Mouse (Mus musculus) liver, embryonic 14.5 days (tissue): ENCODE measurements around the gene Srsf10. TPM values are rescaled to one million over a fixed set of nuclear protein-coding genes. Genes with fewer than 3 reads are reported as not detected.
A peak's percentile ranks its signal among the peaks of the same experiment; 100 is the strongest.

Source experiments
- ATAC-seq: fragments of 200-750 bp; cut with Nextera tagmentation; 2 replicates; pipeline ENCODE4 v1.8.0; 2017; ENCODE audit warnings: moderate number of reproducible peaks, mild to moderate bottlenecking, moderate library complexity; ENCODE audit not compliant: insufficient read depth
- DNase-seq, 3 experiments: peaks; one replicate each; pipeline ENCODE4 v3.0.0-alpha.2; 2012 to 2013; ENCODE audit warnings: low read depth in 3 of 3, low spot score in 3 of 3
- H3K27ac ChIP-seq: fragments of 300-500 bp; sonication (generic); 2 replicates; pipeline ENCODE4 v1.5.1; 2014; ENCODE audit warnings: moderate library complexity, mild to moderate bottlenecking, control low read depth, inconsistent platforms
- H3K27me3 ChIP-seq: fragments of 300-500 bp; sonication (generic); 2 replicates; pipeline ENCODE4 v1.6.1; 2014; ENCODE audit warnings: mild to moderate bottlenecking, low read length, moderate library complexity; ENCODE audit not compliant: control insufficient read depth, insufficient read depth
- H3K36me3 ChIP-seq: fragments of 300-500 bp; sonication (generic); replicated peaks from 2 replicates; pipeline ENCODE4 v1.6.1; 2014; ENCODE audit warnings: low read depth; ENCODE audit not compliant: control insufficient read depth, insufficient read depth
- H3K4me1 ChIP-seq, 2 experiments: fragments of 200-500 bp in 1 of 2; fragments of 300-500 bp in 1 of 2; sonication (generic) in 1 of 2; replicated peaks; 2 replicates each; pipeline ENCODE4 v1.6.1; 2012 to 2014; ENCODE audit warnings: antibody characterized with exemption in 1 of 2, inconsistent platforms in 1 of 2, low read length in 1 of 2; ENCODE audit not compliant: control insufficient read depth in 2 of 2, insufficient read depth in 2 of 2
- H3K4me2 ChIP-seq: fragments of 300-500 bp; sonication (generic); 2 replicates; pipeline ENCODE4 v1.6.1; 2014; ENCODE audit warnings: low read depth, mild to moderate bottlenecking, control low read depth, moderate library complexity
- H3K4me3 ChIP-seq, 2 experiments: fragments of 200-500 bp in 1 of 2; fragments of 300-500 bp in 1 of 2; sonication (generic) in 1 of 2; 2 replicates each; pipeline ENCODE4 v1.5.1; 2012 to 2014; ENCODE audit warnings: low read depth in 2 of 2, low read length in 2 of 2, mild to moderate bottlenecking in 2 of 2, control low read depth in 1 of 2, inconsistent platforms in 1 of 2, moderate library complexity in 1 of 2; ENCODE audit not compliant: insufficient read depth in 1 of 2
- H3K9ac ChIP-seq: fragments of 300-500 bp; sonication (generic); replicated peaks from 2 replicates; pipeline ENCODE4 v1.6.1; 2014; ENCODE audit warnings: mild to moderate bottlenecking, control low read depth, moderate library complexity
- H3K9me3 ChIP-seq: fragments of 300-500 bp; sonication (generic); 2 replicates; pipeline ENCODE4 v1.6.1; 2016; ENCODE audit warnings: low read length, mixed read lengths; ENCODE audit not compliant: control insufficient read depth
- CTCF ChIP-seq: IDR thresholded peaks from 2 replicates; pipeline ENCODE4 v1.5.1; 2016; ENCODE audit warnings: antibody characterized with exemption, low read depth, control low read depth
- EP300 ChIP-seq: IDR thresholded peaks from 2 replicates; pipeline ENCODE4 v1.6.1; 2016; ENCODE audit warnings: antibody characterized with exemption, low read depth
- WGBS: fragments of 180-500 bp; shearing (Covaris S2); extraction: QIAGEN DNeasy Blood & Tissue Kit; methylation state at CpG from one replicate; pipeline ENCODE4 v1.1.7; 2014; ENCODE audit not compliant: insufficient replicate concordance; 5-methylcytosine and 5-hydroxymethylcytosine counted together
- polyA plus RNA-seq, 2 experiments: library from polyadenylated mRNA; depleted of rRNA in 1 of 2; stranded (reverse) in 1 of 2; unstranded in 1 of 2; fragments of >200 nt; fragmentation: Nextera tagmentation in 1 of 2; extraction: Ambion mirVana in 1 of 2; gene quantifications; 2 replicates each; pipeline versions ENCODE4 v1.2.1 to v1.2.3; 2012 to 2014

Gene Srsf10
- polyA plus RNA-seq, 2 experiments = 49.6 to 110 TPM

DNA sequence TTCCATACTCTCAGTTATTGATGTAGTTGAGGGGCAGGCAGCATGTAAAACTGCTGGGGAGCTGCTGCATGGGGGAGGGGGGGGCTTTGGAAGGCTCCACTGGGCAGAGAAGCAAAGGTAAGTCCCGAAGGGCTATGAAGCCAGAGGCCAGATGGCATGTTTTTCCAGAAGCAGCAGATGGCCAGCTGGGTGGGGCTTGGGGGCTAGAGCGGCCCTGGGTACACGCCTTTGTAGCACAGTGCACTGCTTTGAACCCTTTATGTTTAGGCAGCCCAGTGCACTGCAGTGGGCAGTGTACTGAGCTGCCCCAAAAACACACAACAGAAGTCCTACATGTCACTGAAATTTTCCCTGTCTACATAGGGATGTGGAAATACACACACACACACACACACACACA lies 57.3 kb downstream of the Srsf10 start:
- peak; percentile 31; the same call in 1 of the 2 replicates for ATAC-seq
- no peak overlapping the region; the same call in 1 of the 2 replicates for H3K9ac ChIP-seq
- no peaks in the 10 kb centered on the region for H3K9me3 ChIP-seq
- WGBS = 19% methylated on average over 3 of the region's 3 CpGs
- DNase-seq = no peak
- no peaks in the 10 kb centered on the region for H3K27me3 ChIP-seq
- H3K4me1 ChIP-seq = peaks cover 9 to 20% of the 10 kb centered on the region in 2 experiments
- H3K27ac ChIP-seq = no peak overlapping the region
- H3K4me3 ChIP-seq = no peak overlapping the region
- TF ChIP-seq CTCF (no peak), EP300 (no peak)
- H3K4me2 ChIP-seq = no peak overlapping the region
- no peaks in the 10 kb centered on the region for H3K36me3 ChIP-seq

DNA sequence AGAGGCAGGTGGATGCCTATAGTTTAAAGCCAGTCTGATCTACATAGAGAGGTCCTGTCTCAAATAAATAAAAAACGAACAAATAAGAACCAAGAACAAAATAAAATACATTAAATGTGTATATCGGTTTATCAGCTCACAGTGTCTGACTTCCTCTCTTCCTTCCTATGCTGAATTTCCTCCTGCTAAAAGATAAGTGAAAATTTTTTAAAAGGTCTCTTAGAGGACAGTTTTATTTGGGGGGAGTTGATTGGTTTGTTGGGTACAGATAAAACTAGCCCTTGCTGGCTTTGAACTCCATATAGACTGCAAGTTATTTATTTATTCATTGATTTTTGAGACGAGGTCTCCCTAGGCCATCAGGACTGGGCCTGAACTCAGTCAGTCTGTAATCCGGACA lies 57.9 kb downstream of the Srsf10 start:
- Histone ChIP-seq H3K4me1 (peaks cover 9 to 22% of the 10 kb centered on the region in 2 experiments), H3K27me3 (no peaks in the 10 kb centered on the region), H3K9me3 (no peaks in the 10 kb centered on the region), H3K9ac (no peak overlapping the region), H3K4me2 (0 out of 2 replicates have a peak overlapping the region, but pooled peaks have one; percentile 6), H3K27ac (no peak overlapping the region), H3K4me3 (no peak overlapping the region), H3K36me3 (no peaks in the 10 kb centered on the region)
- 15% methylated on average over 4 of the region's 4 CpGs for WGBS
- DNase-seq (no peak), ATAC-seq (no peak)
- TF ChIP-seq EP300 (peak; percentile 27; the same call in 1 of the 2 replicates), CTCF (no peak)

DNA sequence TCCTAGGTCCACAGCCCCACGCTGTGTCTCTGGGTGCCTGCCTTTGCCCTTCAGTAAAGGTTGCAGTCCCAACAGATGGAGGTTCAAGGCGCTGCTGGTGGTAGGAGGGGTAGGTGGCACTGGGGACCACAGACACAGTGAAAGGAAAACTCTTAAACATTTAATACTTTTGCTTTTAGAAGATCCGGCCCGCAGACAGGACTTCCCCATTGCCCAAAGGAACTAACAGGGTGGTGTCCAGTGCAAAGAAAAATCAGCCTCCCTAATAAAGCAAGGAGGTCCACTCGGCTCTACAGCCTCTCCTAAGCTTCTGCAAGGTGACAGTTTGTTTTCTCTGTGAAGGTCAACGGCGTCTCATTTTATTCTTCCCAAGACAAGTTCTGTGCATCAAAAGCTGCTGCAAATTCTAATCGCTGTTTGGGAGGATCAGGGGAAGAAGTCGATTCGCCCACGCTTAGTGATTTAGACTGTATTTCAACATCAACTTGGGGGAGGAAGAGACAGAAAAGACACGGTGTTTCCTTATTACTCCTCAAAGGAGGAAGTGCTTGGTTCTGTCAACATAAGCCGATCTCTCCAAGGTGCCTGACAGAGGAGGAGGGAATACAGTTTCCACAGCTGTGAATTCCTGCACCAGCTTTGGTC lies 63.2 kb downstream of the Srsf10 start:
- Histone ChIP-seq H3K4me2 (no peak overlapping the region), H3K4me3 (no peak overlapping the region), H3K4me1 (peaks cover 4 to 15% of the 10 kb centered on the region in 2 experiments; a peak in 3 of 4 replicates), H3K36me3 (no peaks in the 10 kb centered on the region), H3K27me3 (no peaks in the 10 kb centered on the region), H3K9ac (no peak overlapping the region), H3K27ac (no peak overlapping the region), H3K9me3 (no peaks in the 10 kb centered on the region)
- DNase-seq (no peak), ATAC-seq (no peak)
- TF ChIP-seq EP300 (no peak), CTCF (no peak)
- 45% methylated on average over 13 of the region's 13 CpGs for WGBS

DNA sequence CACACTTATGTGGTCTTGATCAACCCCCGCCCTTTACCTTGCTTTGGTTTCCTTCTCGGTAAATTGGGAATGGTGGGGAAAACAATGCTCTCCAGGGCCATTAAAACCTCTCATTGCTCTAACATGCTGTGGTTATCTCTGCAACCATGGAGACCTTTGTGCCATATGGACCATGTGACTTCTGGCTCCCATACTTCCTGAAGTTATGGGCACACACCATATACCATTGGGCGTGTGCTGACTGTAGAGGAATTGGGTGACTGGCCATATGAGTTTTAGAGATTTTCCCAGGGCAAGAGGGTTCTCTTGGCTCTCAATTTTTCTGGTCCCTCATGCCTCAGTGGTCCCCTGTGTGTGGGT lies 63.7 kb downstream of the Srsf10 start:
- H3K4me2 ChIP-seq = no peak overlapping the region
- ATAC-seq (no peak), DNase-seq (no peak)
- no peak overlapping the region for H3K27ac ChIP-seq
- H3K36me3 ChIP-seq = no peaks in the 10 kb centered on the region
- WGBS = 63% methylated on average over 3 of the region's 3 CpGs
- no peak overlapping the region for H3K4me3 ChIP-seq
- H3K9me3 ChIP-seq = no peaks in the 10 kb centered on the region
- H3K4me1 ChIP-seq = peaks cover 4 to 13% of the 10 kb centered on the region in 2 experiments; a peak in 3 of 4 replicates
- TF ChIP-seq EP300 = no peak
- TF ChIP-seq CTCF = no peak
- H3K9ac ChIP-seq = no peak overlapping the region
- H3K27me3 ChIP-seq = no peaks in the 10 kb centered on the region

Other genes starting within 250 kb of the Srsf10 start
- gene Ifnlr1, start 169.5 kb upstream of the Srsf10 start, polyA plus RNA-seq (2012; rRNA removed) = 0.10 and 0.13 TPM in 2 replicates
- 0.06 and 0.09 TPM in 2 replicates for gene Ifnlr1, start 169.5 kb upstream of the Srsf10 start, polyA plus RNA-seq (2014; fragmentation: Nextera tagmentation; extraction: Ambion mirVana)
- 0.98 and 1.3 TPM in 2 replicates for gene Il22ra1, start 127.6 kb upstream of the Srsf10 start, polyA plus RNA-seq (2012; rRNA removed)
- 0.36 and 0.54 TPM in 2 replicates for gene Il22ra1, start 127.6 kb upstream of the Srsf10 start, polyA plus RNA-seq (2014; fragmentation: Nextera tagmentation; extraction: Ambion mirVana)
- 0.03 and 0.06 TPM in 2 replicates for gene Myom3, start 96.0 kb upstream of the Srsf10 start, polyA plus RNA-seq (2012; rRNA removed)
- 0.04 TPM in 1 of 2 replicates, not detected in the other for gene Myom3, start 96.0 kb upstream of the Srsf10 start, polyA plus RNA-seq (2014; fragmentation: Nextera tagmentation; extraction: Ambion mirVana)
- 25.4 and 43.4 TPM in 2 replicates for gene Pnrc2, start 18.1 kb downstream of the Srsf10 start, polyA plus RNA-seq (2012; rRNA removed)
- gene Pnrc2, start 18.1 kb downstream of the Srsf10 start, polyA plus RNA-seq (2014; fragmentation: Nextera tagmentation; extraction: Ambion mirVana) = 80.2 and 81.9 TPM in 2 replicates
- gene Cnr2, start 39.6 kb downstream of the Srsf10 start, polyA plus RNA-seq (2012; rRNA removed) = 1.6 and 2.1 TPM in 2 replicates
- 2.3 and 2.5 TPM in 2 replicates for gene Cnr2, start 39.6 kb downstream of the Srsf10 start, polyA plus RNA-seq (2014; fragmentation: Nextera tagmentation; extraction: Ambion mirVana)
- 8.8 and 12.0 TPM in 2 replicates for gene Fuca1, start 65.0 kb downstream of the Srsf10 start, polyA plus RNA-seq (2012; rRNA removed)
- 19.0 and 23.6 TPM in 2 replicates for gene Fuca1, start 65.0 kb downstream of the Srsf10 start, polyA plus RNA-seq (2014; fragmentation: Nextera tagmentation; extraction: Ambion mirVana)
- gene Hmgcl, start 90.7 kb downstream of the Srsf10 start, polyA plus RNA-seq (2012; rRNA removed) = 28.9 and 43.4 TPM in 2 replicates
- 71.9 and 76.5 TPM in 2 replicates for gene Hmgcl, start 90.7 kb downstream of the Srsf10 start, polyA plus RNA-seq (2014; fragmentation: Nextera tagmentation; extraction: Ambion mirVana)
- 20.5 and 22.8 TPM in 2 replicates for gene Gale, start 108.0 kb downstream of the Srsf10 start, polyA plus RNA-seq (2012; rRNA removed)
- gene Gale, start 108.0 kb downstream of the Srsf10 start, polyA plus RNA-seq (2014; fragmentation: Nextera tagmentation; extraction: Ambion mirVana) = 32.6 and 38.0 TPM in 2 replicates
- gene Lypla2, start 116.9 kb downstream of the Srsf10 start, polyA plus RNA-seq (2012; rRNA removed) = 26.5 and 29.2 TPM in 2 replicates
- 30.6 and 36.8 TPM in 2 replicates for gene Lypla2, start 116.9 kb downstream of the Srsf10 start, polyA plus RNA-seq (2014; fragmentation: Nextera tagmentation; extraction: Ambion mirVana)
- gene Pithd1, start 131.5 kb downstream of the Srsf10 start, polyA plus RNA-seq (2012; rRNA removed) = 40.2 and 49.0 TPM in 2 replicates
- gene Pithd1, start 131.5 kb downstream of the Srsf10 start, polyA plus RNA-seq (2014; fragmentation: Nextera tagmentation; extraction: Ambion mirVana) = 71.2 and 79.5 TPM in 2 replicates
- 9.7 and 16.2 TPM in 2 replicates for gene Eloa, start 166.0 kb downstream of the Srsf10 start, polyA plus RNA-seq (2012; rRNA removed)
- gene Eloa, start 166.0 kb downstream of the Srsf10 start, polyA plus RNA-seq (2014; fragmentation: Nextera tagmentation; extraction: Ambion mirVana) = 29.0 and 30.0 TPM in 2 replicates
- gene Rpl11, start 197.7 kb downstream of the Srsf10 start, polyA plus RNA-seq (2012; rRNA removed) = 457 and 805 TPM in 2 replicates
- gene Rpl11, start 197.7 kb downstream of the Srsf10 start, polyA plus RNA-seq (2014; fragmentation: Nextera tagmentation; extraction: Ambion mirVana) = 325 and 341 TPM in 2 replicates